Mouse (Mus musculus): ENCODE data around the gene Tnk1.

The Tnk1 gene

GRCm38 (mm10) chr11:69837952-69838713 lies 20.4 kb downstream of the Tnk1 start, which contains the start of gene Tmem256:
TSS of gene Tmem256 (plus strand) at chr11:69838514.
- peak; percentile 95 to 96 for DNase-seq (ENCODE audit: low spot score in 2 of 2)

DNA sequence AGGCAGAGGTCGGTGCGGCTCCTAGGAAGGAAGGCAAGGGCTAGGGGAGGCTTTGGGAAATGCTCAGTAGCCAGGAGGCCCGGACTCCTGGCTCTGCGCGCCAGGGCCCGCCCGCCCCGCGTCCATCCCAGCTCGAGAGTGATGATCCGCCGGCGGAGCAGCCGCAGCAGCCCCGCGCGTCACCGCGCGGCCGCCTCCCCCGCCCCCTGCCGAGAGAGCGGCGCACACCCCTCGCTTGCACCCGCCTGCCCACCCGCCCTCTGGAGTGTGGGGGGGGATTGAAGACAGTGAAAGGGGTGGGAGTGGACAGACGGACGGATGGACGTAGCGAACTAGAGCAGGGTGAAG lies 21.0 kb downstream of the Tnk1 start, which contains the start of gene Nlgn2:
Gene Nlgn2 (minus strand): TSS at position 181 of the 348 bp plus-strand sequence.
- peak in 1 of 2 experiments; percentile 75 for DNase-seq (ENCODE audit: low spot score in 2 of 2)

GRCm38 (mm10) chr11:69836703-69837576 lies 21.6 kb downstream of the Tnk1 start:
- DNase-seq (ENCODE audit: low spot score in 2 of 2), result peak in 1 of 2 experiments; percentile 43

DNA sequence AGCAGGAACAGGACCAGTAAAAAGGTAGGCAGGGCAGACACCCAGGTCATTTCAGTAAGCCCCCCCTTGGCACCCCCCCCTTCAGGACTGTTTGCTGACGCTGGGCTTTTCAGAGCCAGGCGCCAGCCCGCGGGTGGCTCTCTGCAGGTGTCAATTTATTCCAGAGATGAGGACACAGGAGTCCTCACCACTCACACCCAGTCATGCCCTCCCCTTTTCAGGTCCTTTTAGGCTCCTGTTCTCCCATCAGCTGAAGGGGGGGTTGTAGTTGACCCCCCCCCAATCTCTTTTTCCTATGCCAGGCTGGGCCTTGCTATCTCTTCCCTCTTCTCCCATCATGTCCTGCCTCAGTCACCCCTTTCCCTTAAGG lies 22.6 kb downstream of the Tnk1 start:
- DNase-seq (ENCODE audit: low spot score in 2 of 2), result no peak

- no peak for DNase-seq (ENCODE audit: low spot score in 2 of 2)
Observed at GRCm38 (mm10) chr11:69835326-69835965, 23.1 kb downstream of the Tnk1 start.

GRCm38 (mm10) chr11:69834001-69834549 lies 24.5 kb downstream of the Tnk1 start:
- no peak for DNase-seq (ENCODE audit: low spot score in 2 of 2)

DNA sequence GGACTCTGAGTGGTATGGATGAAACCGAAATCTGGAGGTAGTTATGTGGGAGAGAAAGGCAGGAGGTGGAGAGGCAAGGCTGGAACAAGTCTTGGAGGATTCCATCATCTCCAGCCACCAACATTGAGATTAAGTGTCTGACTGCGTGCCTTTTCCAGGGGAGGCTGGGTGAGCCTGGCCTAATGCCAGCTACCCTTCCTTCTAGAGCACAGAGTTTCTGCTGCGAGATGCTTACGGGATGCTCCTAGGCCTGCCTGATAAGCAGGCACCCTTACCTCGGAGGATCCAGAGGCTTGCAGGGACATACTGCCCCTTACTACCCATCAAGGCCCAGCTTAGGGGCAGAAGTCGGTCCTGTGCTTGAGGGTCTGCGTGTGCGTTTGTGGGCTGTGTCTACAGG lies 25.0 kb downstream of the Tnk1 start:
- no peak for DNase-seq (ENCODE audit: low spot score in 2 of 2)

DNA sequence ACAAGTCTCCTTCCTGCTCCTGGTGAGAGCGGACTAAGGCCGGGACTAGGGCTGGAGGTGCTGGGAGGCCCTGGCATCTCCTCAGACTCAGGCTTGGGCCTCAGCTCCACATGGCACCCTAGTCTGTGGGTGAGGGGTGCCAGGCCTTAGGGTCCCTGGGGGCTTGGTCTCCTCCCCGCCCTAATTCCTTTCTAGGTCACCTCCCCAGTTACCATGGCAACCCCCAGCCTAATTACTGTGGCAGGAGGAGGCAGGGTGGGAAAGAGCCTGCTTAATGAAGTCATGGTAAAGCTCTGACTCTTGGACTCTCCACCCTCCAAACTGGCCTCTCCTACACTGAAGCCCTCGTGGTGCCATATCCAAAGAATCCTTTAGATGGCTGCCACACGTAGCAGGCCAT lies 29.7 kb downstream of the Tnk1 start:
- no peak for DNase-seq (ENCODE audit: low spot score in 2 of 2)

- no peak for DNase-seq (ENCODE audit: low spot score in 2 of 2)
Observed at GRCm38 (mm10) chr11:69823456-69823855, 35.1 kb downstream of the Tnk1 start.

GRCm38 (mm10) chr11:69822080-69822479 lies 36.5 kb downstream of the Tnk1 start, which contains the start of gene Spem1:
TSS of gene Spem1 (minus strand) at chr11:69822180.
- DNase-seq (ENCODE audit: low spot score in 2 of 2), result no peak

- no peak for DNase-seq (ENCODE audit: low spot score in 2 of 2)
Observed at GRCm38 (mm10) chr11:69818871-69819270, 39.7 kb downstream of the Tnk1 start.

DNA sequence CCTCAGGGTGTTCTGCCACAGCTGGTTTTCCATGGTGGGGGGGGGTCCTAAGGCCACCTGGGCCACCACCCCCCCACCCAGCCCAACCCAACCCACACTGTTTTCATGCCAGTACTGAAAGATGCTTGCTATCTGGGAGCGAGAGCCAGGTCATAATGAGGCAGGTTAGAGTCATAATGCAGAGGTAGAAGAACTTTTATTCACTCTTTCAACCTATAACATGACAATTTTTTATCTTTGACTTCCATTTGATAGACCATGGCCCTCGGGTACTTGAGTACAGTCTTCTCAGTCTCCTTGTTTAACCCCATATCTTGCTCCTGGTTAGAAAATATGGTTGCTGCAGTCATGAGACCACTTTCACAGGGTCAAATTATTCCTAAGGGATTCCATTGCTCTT lies 40.2 kb downstream of the Tnk1 start, which contains the start of gene Spem2:
Gene Spem2 (minus strand): TSS at position 101 of the 400 bp plus-strand sequence.
- DNase-seq (ENCODE audit: low spot score in 2 of 2), result no peak

GRCm38 (mm10) chr11:69816520-69816919 lies 42.0 kb downstream of the Tnk1 start:
- no peak for DNase-seq (ENCODE audit: low spot score in 2 of 2)

DNA sequence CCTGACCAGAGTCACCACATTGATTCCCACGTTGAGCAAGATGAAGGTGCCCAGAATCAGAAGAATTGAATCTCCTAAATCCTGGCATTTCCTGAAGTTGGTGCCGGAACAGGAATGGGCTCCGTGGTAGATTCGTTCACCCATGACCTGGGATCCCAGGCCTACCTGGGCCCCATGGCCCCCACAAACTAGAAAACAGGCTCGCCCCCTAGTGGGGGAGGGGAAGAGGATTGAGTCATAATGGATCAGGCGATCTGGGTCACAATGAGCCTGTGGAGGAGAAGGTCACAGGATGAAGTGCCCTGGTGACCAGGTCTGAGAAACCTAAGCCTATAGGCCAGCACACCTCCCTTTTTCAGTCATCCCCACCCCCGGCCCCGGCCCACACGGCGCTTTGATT lies 43.4 kb downstream of the Tnk1 start, which contains the start of gene Gm39566:
Gene Gm39566 (minus strand): TSS at position 144 of the 400 bp plus-strand sequence.
- no peak for DNase-seq (ENCODE audit: low spot score in 2 of 2)

- DNase-seq (ENCODE audit: low spot score in 2 of 2), result no peak
Observed at GRCm38 (mm10) chr11:69810280-69810679, 48.2 kb downstream of the Tnk1 start.

- DNase-seq (ENCODE audit: low spot score in 2 of 2), result no peak
Observed at GRCm38 (mm10) chr11:69807641-69808040, 50.9 kb downstream of the Tnk1 start.

DNA sequence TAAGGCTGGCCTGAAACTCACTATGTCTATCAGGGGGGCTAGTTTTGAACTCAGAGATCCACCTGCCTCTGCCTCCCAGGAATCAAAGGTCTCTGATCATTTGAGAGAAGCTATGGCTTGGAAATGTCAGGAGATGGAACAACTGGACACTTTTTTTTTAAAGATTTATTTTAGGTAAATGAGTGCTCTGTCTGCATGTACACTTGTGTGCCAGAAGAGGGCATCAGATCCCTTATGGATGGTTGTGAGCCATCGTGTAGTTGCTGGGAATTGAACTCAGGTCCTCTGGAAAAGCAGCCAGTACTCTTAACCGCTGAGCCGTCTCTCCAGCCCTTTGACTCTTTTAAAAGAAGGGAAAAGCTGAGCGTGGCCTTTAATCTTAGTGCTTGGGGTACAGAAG lies 52.2 kb downstream of the Tnk1 start:
- DNase-seq (ENCODE audit: low spot score in 2 of 2), result no peak

DNA sequence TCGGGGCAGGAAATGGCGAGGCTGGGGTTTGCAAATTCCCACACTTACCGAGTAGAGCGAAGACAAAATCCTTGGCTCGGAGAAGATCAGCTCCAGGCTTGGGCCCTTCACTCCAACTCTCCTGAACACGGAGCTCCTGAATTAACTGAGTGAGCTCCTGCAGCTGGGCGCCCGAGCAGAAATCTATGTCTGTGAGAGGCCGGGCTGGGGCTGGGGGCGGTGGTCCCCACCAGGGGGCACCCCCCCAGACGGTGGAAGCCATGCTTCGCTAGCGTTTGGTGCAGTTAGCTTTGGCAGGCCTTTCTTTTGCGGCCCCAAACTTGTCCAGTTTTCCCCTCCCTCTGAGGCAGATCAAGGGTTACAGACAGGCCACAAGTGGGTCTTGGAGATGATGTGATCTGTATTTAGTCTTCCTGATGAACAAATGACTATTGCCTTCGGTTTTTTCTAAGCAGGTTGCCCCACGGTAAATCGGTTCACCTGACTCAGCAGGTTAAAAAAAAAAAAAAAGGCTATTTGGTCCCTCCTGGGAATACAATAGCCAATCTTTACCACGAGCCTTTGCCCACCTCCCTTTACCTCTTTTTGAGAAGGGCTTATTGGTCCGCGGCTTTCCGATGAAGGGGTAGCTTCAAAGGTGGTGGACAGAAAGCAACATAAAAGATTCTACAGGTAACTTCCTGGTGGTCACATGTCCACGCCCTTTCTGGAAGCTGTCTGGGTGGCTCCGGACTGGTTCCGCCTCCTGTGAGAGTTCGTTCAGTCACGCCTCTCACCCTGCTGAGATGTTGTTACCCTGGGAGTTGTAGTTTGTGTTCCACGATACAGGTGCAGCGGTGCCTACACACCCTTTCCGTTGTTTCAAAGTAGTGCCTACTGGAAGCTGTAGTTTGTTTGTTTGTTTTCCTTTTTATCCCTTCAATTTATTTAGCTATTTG lies 53.3 kb downstream of the Tnk1 start, which contains the start of gene Tmem102:
Gene Tmem102 (minus strand): TSS at position 653 of the 938 bp plus-strand sequence.
- no peak for DNase-seq (ENCODE audit: low spot score in 2 of 2)

- DNase-seq (ENCODE audit: low spot score in 2 of 2), result no peak
Observed at GRCm38 (mm10) chr11:69804652-69804940, 53.9 kb downstream of the Tnk1 start.

DNA sequence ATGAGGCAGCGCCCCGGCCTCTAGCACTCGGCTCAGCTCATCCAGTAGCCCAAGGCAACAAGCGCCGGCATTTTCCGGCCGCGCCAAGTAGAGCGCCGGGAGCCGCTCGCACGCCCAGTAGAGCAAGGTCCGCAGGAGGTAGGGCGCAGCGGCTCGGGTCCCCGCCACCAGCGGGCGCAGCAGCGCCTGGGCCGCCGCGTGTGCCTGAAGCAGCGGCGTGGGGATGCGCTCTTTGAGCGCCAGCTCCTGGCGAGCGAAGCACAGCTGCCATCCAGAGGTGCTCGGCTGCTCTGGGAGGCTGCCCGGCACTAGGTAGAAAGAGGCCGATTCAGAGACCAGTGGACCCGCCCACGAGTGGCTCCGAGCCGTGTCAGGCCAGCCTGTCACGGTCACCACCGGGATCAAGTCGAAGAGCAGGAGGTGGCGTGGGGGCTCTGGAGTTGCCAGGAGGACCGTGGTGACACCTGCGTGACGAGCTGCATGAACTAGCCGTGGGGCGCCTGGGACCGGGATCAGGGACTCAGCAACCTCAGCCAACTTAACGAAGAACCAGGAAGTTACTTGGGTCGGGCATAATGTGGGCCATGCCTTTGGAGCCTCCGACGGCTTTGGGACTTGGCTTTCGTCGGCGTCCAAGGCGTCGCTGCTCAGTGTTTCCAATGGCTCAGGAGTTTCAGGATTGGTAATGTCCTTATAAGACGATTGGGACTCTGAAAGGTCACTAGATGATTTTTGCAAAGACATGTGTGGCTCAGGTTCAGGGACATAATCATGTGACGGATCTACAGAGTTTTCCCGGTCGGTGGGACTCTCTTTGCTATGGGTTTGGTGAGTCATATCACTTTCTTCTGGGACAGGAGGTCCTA lies 54.5 kb downstream of the Tnk1 start:
- DNase-seq (ENCODE audit: low spot score in 2 of 2), result peak in 1 of 2 experiments; percentile 71

Data from urinary bladder, postnatal 4 days (tissue).